Mouse (Mus musculus) heart, postnatal 25 days (tissue): ENCODE measurements around the gene Fgf14. TPM values are rescaled to one million over a fixed set of nuclear protein-coding genes. Genes with fewer than 3 reads are reported as not detected.
"Not testable (repeated sequence)": the region's sequence is repeated elsewhere in the genome, so short reads cannot be mapped to it uniquely, and the experiment has no call there.

ENCODE experiments used
- DNase-seq: peaks from one replicate; pipeline ENCODE4 v3.0.0; 2022; ENCODE audit warnings: low spot score
- intact Hi-C: fragments of 180-260 bp; cut with DNase I; formaldehyde crosslinking; loops from one replicate; pipeline ENCODE4 v1.15.1; 2025
- total RNA-seq, 2 experiments: library from RNA; stranded (reverse); gene quantifications; 2 replicates each; pipeline ENCODE4 v1.2.3; 2021

Gene Fgf14
- 1 to 10 TPM; 1.7 to 1.8 TPM for total RNA-seq

DNA sequence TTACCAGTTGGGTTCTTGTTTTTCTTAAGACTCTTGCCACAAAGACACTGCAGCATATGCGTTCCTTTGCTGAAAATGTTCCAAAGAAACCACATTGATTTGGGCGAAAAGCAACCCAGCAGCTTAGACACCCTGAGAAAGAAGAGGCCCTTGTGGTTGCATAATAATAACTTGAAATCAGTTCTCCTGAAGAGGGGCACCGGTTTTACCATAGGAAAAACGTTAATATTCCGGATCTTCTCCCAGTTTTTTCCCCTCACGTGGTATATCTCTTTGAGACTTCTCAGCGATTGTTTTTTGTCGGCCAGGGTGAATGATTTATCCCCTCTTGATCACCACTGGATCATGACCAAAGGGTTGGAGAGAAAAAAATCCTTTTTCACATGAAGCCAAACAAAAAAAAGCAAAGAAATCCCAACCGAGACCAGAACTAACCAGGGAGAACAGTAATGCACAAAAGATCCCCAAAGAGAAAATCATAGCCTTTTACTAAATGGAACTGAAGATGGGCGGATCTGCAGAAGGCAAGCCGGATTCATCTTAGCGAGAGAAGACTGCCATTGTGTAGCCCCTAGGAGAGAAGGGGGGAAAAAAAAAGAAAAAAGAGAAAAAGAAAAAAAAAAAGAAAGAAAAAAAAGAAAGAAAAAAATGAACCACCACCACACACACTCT, at the start of gene Fgf14:
Fgf14 (minus strand) TSS at position 622 of the 672 bp plus-strand sequence.
- no peak for DNase-seq
- intact Hi-C loops, result loop anchor here (10.0 kb wide), 1 partner anchor 262 kb away; no protein-coding TSS in a partner anchor

DNA sequence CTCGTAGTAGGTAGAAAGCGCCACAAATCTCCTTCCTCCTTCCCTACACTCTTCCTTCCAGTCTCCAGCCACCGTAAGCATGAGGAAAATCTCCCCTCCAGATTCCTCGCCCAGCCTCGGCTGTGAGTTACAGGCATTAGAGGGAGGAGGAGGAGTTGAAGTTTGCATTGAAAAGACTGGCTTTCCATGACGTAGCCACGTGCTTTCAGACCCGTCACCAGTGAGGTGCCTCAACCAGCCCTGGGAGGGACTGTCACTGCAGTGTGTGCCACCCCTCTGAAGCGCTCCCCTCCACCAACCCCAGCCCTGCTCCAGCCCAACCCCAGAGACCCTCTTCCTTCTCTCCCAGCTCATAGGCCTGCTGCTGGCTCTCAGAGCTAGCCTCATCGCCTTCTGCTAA, 452 bp upstream of the Fgf14 start:
- no peak for DNase-seq
- intact Hi-C loops, result loop anchor here (10.0 kb wide), 1 partner anchor 263 kb away; no protein-coding TSS in a partner anchor

DNA sequence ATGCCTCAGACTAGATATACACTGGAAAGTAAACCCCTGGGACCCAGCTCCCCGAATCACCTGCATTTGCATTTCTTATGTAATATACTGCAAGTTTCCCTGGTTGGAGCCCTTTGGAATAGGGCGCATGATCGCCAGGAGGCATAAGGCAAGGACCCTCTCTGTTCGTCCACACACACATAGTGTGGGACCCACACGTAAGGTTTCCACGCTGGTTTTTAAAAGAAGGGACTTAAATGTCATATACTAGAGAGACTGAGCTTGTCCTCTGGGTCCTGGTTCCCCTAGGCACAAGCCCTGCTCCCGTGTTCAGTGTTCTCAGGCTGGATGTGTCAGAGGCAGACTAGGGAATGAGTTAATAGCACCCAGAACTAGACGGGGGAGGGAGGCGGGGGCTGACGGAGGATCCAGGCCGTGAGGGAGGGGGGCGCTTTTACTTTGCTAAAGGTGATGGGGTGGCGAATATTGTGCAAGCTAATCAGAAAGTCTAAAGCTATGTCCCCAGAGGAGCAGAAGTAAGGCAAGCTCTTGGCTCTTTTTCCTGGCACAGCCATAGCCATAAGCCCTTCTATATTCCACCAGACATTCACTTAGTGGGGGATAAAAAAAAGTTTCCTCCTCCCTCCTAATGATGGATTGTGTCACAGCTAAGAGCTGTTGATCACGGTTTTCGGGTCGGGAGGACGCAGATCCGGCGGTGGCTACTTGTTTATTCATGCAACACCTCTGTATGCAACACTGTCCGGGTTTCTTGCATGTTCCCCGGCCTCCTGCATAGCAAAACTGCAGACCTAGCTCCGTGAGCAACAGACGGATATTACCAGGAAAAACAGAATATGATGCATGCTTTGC, 1.0 kb downstream of the Fgf14 start:
- intact Hi-C loops, result loop anchor here (10.0 kb wide), 1 partner anchor 261 kb away; no protein-coding TSS in a partner anchor
- DNase-seq, result no peak

- intact Hi-C loops, result loop anchor here (10.0 kb wide), 1 partner anchor 260 kb away; no protein-coding TSS in a partner anchor
Measured at GRCm38 (mm10) chr14:124675142-124675653, 1.7 kb downstream of the Fgf14 start.

GRCm38 (mm10) chr14:124674536-124675141, 2.3 kb downstream of the Fgf14 start:
- intact Hi-C loops, result loop anchor here (10.0 kb wide), 1 partner anchor 260 kb away; no protein-coding TSS in a partner anchor
- DNase-seq, result no peak

More at GRCm38 (mm10) chr14:124675142-124675653, 1.7 kb downstream of the Fgf14 start:
- no peak for DNase-seq

DNA sequence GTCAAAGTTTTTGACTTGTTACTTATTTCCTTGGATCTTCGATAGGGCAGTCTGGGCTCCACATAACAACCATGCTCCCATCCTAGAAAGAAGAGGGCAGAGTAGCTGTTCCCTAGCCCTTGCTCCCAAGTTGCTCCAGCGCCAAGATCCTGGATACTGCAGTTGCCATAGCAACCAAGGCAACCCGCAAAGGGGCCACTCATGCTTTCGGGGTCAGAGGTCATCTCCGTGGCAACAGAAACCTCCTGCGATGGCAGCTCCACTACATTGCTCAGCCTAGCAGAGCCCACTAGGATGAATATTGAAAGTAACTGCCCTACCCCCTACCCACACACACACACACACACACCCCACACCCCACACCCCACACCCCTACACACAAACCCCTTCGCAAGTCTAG, 7.2 kb downstream of the Fgf14 start:
- DNase-seq, result no peak
- intact Hi-C loops, result loop anchor here (10.0 kb wide), 1 partner anchor 255 kb away; no protein-coding TSS in a partner anchor

DNA sequence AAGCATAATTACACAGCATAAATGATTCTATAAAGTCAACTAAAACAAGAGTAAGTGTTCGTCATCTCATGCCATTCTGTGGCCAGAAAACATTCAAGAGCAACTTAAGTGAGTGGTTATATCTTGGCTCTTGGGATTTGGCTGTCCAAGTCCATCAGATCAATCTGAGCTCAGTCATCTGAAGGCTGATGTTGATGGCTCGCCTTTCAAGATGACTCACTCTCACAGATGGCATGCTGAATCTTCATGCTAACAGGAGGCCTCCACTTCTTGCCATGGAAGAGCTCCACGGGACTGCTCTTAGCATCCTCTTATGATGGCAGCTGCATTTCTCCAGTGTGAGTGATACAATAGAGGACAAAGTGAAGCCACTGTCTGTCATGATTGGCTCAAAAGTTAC, 34.1 kb downstream of the Fgf14 start:
- no peak for DNase-seq
- intact Hi-C loops, result no loop called here

- no peak for DNase-seq
- intact Hi-C loops, result no loop called here
Measured at GRCm38 (mm10) chr14:124634881-124635280, 42.0 kb downstream of the Fgf14 start.

GRCm38 (mm10) chr14:124613473-124613872, 63.5 kb downstream of the Fgf14 start:
- DNase-seq, result no peak
- intact Hi-C loops, result no loop called here

GRCm38 (mm10) chr14:124606036-124606711, 70.8 kb downstream of the Fgf14 start:
- DNase-seq, result no peak
- intact Hi-C loops, result no loop called here

- DNase-seq, result no peak
- intact Hi-C loops, result no loop called here
Measured at GRCm38 (mm10) chr14:124605031-124605743, 71.7 kb downstream of the Fgf14 start.

DNA sequence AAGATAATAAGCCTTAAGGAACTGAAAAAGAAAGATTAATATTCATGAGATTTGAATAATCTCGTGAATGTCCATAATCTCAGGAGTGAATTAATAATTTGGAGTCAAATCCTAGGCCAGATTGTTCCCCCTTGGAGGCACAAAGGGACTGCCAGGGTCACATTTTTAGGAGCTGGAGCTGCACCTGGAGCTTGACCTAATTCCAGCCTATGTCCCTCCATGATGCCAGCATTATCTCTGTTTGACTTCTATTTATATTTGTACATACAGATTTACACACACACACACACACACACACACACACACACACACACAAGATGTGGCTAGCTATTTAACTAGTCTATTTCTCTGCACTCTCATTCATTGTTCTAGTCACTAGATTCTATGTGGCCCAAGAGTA, 100.4 kb downstream of the Fgf14 start:
- intact Hi-C loops, result no loop called here
- no peak for DNase-seq

DNA sequence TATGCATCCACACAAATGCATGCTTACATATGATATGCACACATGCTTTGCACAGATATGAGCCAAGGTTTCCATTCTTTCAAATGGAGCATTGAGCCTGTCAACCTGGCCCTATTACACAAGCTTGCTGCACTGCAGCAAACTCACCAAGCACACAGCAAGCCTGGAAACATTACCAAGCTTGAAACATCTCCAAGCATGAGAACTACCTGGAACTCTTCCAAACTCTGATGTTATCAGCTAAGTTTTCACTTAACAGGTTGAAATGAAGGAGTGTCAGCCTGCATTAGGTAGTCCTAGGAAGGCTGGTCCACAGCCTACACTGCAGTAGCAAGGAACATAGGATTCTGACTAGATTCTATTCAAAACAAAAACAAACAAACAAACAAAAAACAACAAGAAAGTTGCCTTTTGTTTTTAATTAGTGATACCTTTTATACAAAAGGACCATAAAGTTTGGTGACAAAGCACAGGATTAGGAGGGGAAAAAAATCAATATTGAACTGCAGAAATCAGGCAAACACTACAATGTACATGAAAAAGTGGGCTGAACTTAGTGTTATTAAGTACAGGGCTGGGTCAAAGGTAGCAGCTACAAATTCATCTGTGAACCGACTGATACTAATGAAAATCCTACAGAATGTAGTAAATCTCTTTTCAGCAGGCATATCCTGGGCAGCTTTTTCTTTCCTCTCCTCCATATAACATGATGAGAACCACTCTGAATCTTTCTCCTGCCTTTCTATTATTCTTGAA, 101.6 kb downstream of the Fgf14 start:
- no peak for DNase-seq

DNA sequence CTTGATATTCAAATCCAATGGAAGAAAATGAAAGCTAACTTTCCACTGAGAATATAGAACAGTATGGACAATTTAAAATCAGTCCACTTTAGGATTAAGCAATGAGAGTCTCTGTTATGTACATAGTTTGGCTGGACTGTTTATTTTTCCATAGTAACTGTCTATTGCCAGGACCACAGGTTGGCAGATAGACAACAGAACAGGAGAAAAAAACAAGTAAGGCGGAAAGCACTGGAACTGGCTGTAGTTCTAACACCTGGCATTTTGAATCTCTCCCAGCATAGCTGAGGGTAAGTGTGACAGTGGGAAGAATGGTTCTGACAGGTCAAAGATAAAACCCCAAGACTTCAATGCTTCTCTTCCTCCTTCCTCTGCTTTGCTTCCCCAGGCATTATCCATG, 110.5 kb downstream of the Fgf14 start:
- intact Hi-C loops, result no loop called here
- DNase-seq, result no peak

More for the DNA sequence above, 101.6 kb downstream of the Fgf14 start:
- intact Hi-C loops, result no loop called here

- intact Hi-C loops, result no loop called here
- no peak for DNase-seq
Measured at GRCm38 (mm10) chr14:124561544-124561943, 115.4 kb downstream of the Fgf14 start.

GRCm38 (mm10) chr14:124536106-124536505, 140.8 kb downstream of the Fgf14 start:
- intact Hi-C loops, result no loop called here
- no peak for DNase-seq

- DNase-seq, intact Hi-C loops: not testable (repeated sequence)
Measured at GRCm38 (mm10) chr14:124535376-124535775, 141.6 kb downstream of the Fgf14 start.

DNA sequence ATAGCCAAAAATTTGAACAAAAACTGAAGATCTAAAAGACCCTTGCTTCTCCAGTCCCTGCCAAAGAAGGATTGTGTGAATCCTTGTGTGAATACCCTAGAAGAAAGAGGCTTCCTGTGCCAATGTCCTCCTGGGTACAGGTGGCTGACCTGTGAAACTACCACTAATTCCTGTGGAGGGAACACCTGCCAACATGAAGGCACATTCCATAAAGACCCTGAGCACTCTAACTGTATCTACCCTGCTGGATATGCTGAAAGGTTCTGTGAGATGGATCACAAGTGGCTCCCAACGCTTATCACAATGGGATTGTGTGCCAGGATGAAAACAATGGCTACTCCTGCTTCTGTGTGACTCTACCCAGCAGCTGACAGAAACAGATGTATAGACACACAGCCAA, 144.9 kb downstream of the Fgf14 start:
- no peak for DNase-seq
- intact Hi-C loops, result no loop called here
